Mouse (Mus musculus): ENCODE measurements at regions not wholly inside any gene's neighbourhood (a gene's known extent, or its start where the extent isn't known, plus 50 kb on each side); places are given as distances from the start of the nearest gene placed in this dataset.

- TF ChIP-seq TAL1 (IDR thresholded peaks at IDR 0.05; ENCODE audit: low read length) (no peak), GATA1 (IDR thresholded peaks at IDR 0.05; ENCODE audit: low read length) (no peak)
These were observed 177.0 kb upstream of the Azi2 start for GRCm38 (mm10) chr9:117863318-117863717.

Measured in erythroblast, embryonic 14.5 days (primary cell).